Mouse (Mus musculus) ES-E14 (cell line): ENCODE measurements around the gene Il2. TPM values are rescaled to one million over a fixed set of nuclear protein-coding genes. Genes with fewer than 3 reads are reported as not detected.

ENCODE experiments used
- DNase-seq: peaks from one replicate; pipeline ENCODE4 v3.0.0-alpha.2; 2013; ENCODE audit warnings: low read depth, low spot score
- H3K27ac ChIP-seq: 2 replicates; pipeline ENCODE4 v1.5.1; 2012; ENCODE audit warnings: low read depth, mild to moderate bottlenecking, low read length, moderate library complexity, mixed read lengths; ENCODE audit not compliant: poor library complexity, insufficient read depth, severe bottlenecking
- H3K36me3 ChIP-seq: 2 replicates; pipeline ENCODE4 v1.6.1; 2012; ENCODE audit warnings: mild to moderate bottlenecking, low read length, moderate library complexity, mixed read lengths; ENCODE audit not compliant: control insufficient read depth, poor library complexity, insufficient read depth, severe bottlenecking
- H3K4me1 ChIP-seq, 2 experiments: fragments of 150-350 bp in 1 of 2; sonication (generic) in 1 of 2; 2 replicates each; pipeline ENCODE4 v1.6.1; 2012; ENCODE audit warnings: low read length in 2 of 2, mild to moderate bottlenecking in 1 of 2, mixed read lengths in 1 of 2; ENCODE audit not compliant: control insufficient read depth in 2 of 2, insufficient read depth in 2 of 2, poor library complexity in 1 of 2
- H3K4me3 ChIP-seq, 2 experiments: fragments of 150-350 bp in 1 of 2; sonication (generic) in 1 of 2; 2 replicates each; pipeline ENCODE4 v1.5.1; 2012; ENCODE audit warnings: low read length in 2 of 2, low read depth in 1 of 2, mild to moderate bottlenecking in 1 of 2, mixed read lengths in 1 of 2; ENCODE audit not compliant: insufficient read depth in 1 of 2, poor library complexity in 1 of 2, severe bottlenecking in 1 of 2
- H3K9ac ChIP-seq: 2 replicates; pipeline ENCODE4 v1.6.1; 2012; ENCODE audit warnings: low read depth, mild to moderate bottlenecking, low read length, mixed read lengths; ENCODE audit not compliant: poor library complexity, insufficient read depth, severe bottlenecking
- H3K9me3 ChIP-seq: fragments of 150-350 bp; sonication (generic); 2 replicates; pipeline ENCODE4 v1.6.1; 2012; ENCODE audit warnings: low read depth, mild to moderate bottlenecking, low read length; ENCODE audit not compliant: control insufficient read depth, insufficient read depth
- CHD2 ChIP-seq: IDR thresholded peaks from 2 replicates; pipeline ENCODE4 v1.6.1; 2014; ENCODE audit warnings: mild to moderate bottlenecking, low read depth, low read length, inconsistent platforms
- HCFC1 ChIP-seq: IDR thresholded peaks from 2 replicates; pipeline ENCODE4 v1.6.1; 2012; ENCODE audit warnings: low read length, inconsistent platforms, borderline replicate concordance; ENCODE audit not compliant: insufficient read depth
- MAFK ChIP-seq: IDR thresholded peaks from 2 replicates; pipeline ENCODE4 v1.6.1; 2014; ENCODE audit warnings: mild to moderate bottlenecking, low read depth, low read length, inconsistent platforms; ENCODE audit not compliant: insufficient read depth
- ZC3H11A ChIP-seq: IDR thresholded peaks from 2 replicates; pipeline ENCODE4 v1.6.1; 2012; ENCODE audit warnings: low read depth, mild to moderate bottlenecking, inconsistent platforms, low read length, borderline replicate concordance
- ZNF384 ChIP-seq: IDR thresholded peaks from 2 replicates; pipeline ENCODE4 v1.6.1; 2012; ENCODE audit warnings: low read depth, low read length, inconsistent platforms
- in situ Hi-C, 2 experiments: fragments of 600-800 bp; cut with MboI; formaldehyde crosslinking; loops; one replicate each; pipeline ENCODE4 v1.15.1; 2025; ENCODE audit warnings: low sequenced_read_pairs in 2 of 2, inconsistent platforms in 1 of 2; ENCODE audit not compliant: unreplicated experiment in 2 of 2
- total RNA-seq: library from RNA; depleted of rRNA; stranded (reverse); fragments of 300-350 nt; gene quantifications from 2 replicates; pipeline ENCODE4 v1.2.3, GENCODE M21; 2012; rRNA removed

Il2 gene
- total RNA-seq: not detected in 2 replicates

- no peak for DNase-seq
- no peaks in the 10 kb centered on the region for H3K36me3 ChIP-seq
- TF ChIP-seq HCFC1 (no peak), CHD2 (no peak), MAFK (no peak), ZC3H11A (no peak), ZNF384 (no peak)
- H3K9ac ChIP-seq: no peak within 1 kb of the TSS
- in situ Hi-C loops: no loop called here
- H3K27ac ChIP-seq: no peak within 1 kb of the TSS
- H3K4me1 ChIP-seq: no peaks in the 10 kb centered on the region
- H3K9me3 ChIP-seq: no peaks in the 10 kb centered on the region
- H3K4me3 ChIP-seq: no peak within 1 kb of the TSS
Measured at GRCm38 (mm10) chr3:37125655-37126054, at the start of gene Il2. Gene Il2 (minus strand): TSS chr3:37125959.

GRCm38 (mm10) chr3:37174711-37175572 lies 49.2 kb upstream of the Il2 start:
- Histone ChIP-seq H3K27ac (no peak overlapping the region), H3K9ac (no peak overlapping the region), H3K4me1 (no peaks in the 10 kb centered on the region), H3K9me3 (no peaks in the 10 kb centered on the region), H3K4me3 (no peak overlapping the region), H3K36me3 (no peaks in the 10 kb centered on the region)
- DNase-seq: no peak
- in situ Hi-C loops: no loop called here
- TF ChIP-seq MAFK (no peak), CHD2 (no peak), ZC3H11A (no peak), ZNF384 (no peak)

DNA sequence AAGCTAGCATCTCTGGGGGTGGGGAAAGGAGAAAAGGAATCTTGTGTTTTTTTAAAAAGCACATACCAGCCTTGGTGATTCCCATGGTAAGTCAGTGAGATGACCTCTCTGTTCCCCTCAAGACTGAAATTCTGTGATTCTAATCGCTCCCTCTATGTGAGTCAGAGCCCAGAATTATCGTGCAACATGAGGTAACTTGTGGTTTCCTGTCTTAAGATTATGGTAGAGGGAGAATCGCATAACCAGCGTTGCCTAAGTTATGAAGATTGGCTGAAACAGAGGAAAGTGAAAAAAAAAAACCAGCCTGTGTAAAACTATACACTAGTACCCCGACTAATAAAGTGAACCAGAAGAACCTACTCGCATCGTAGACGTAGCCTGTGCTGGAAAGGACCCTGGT lies 47.5 kb upstream of the Il2 start:
- Histone ChIP-seq H3K9me3 (no peaks in the 10 kb centered on the region), H3K36me3 (no peaks in the 10 kb centered on the region), H3K4me3 (no peak overlapping the region), H3K27ac (no peak overlapping the region), H3K9ac (no peak overlapping the region), H3K4me1 (no peaks in the 10 kb centered on the region)
- no peak for DNase-seq
- TF ChIP-seq MAFK (no peak), CHD2 (no peak), HCFC1 (no peak), ZNF384 (no peak), ZC3H11A (no peak)
- in situ Hi-C loops: no loop called here

DNA sequence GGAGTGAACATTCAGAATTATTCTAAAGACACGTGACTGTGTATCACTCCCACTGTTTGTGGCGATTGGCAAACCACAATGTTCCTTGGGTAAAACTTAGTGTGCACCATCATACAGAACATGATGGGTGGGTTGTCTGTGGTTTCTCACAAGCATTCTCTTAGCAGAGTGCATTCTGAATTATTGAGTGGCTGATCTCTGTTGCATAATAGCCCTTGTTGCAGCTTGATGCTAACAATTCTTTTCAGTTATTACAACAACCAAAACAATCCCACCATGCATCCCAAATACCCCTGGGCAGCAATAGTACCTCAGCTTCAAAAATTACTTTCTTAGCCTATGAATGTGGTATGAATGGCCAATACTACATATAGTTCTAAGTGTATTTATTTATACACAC lies 43.5 kb upstream of the Il2 start:
- no peak for TF ChIP-seq HCFC1
- no peak for TF ChIP-seq CHD2
- TF ChIP-seq ZC3H11A: no peak
- TF ChIP-seq MAFK: no peak
- no peak for TF ChIP-seq ZNF384
- Histone ChIP-seq H3K4me3 (no peak overlapping the region), H3K36me3 (no peaks in the 10 kb centered on the region), H3K27ac (no peak overlapping the region), H3K9ac (no peak overlapping the region), H3K4me1 (no peaks in the 10 kb centered on the region), H3K9me3 (no peaks in the 10 kb centered on the region)
- no peak for DNase-seq
- in situ Hi-C loops: no loop called here

DNA sequence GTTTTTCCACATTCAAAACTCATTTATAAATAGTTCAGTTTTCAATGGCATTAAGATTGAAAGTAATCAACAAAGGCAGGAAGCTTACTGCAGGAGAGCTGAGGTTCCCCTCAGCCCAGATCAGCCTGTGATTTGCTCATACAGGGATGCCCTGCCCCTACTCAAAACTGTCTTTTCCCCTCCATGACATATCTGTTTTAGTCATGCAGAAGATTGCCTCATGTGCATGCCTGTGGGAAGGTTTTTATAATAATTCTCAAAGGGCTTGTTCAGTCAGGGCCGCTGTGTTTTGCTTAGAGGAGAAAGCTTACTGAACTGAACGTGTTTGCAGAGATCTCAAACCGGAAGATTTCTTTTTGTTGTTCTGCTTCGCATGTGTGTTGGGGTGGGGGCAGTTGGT lies 35.3 kb upstream of the Il2 start:
- Histone ChIP-seq H3K36me3 (no peaks in the 10 kb centered on the region), H3K4me3 (no peak overlapping the region), H3K4me1 (no peaks in the 10 kb centered on the region), H3K9me3 (no peaks in the 10 kb centered on the region), H3K9ac (no peak overlapping the region), H3K27ac (no peak overlapping the region)
- TF ChIP-seq ZC3H11A (no peak), MAFK (no peak), ZNF384 (no peak), HCFC1 (no peak), CHD2 (no peak)
- in situ Hi-C loops: no loop called here
- no peak for DNase-seq
